Mouse (Mus musculus) lung, embryonic 14.5 days (tissue): ENCODE data around the gene H2-Eb2. TPM values are rescaled to one million over a fixed set of nuclear protein-coding genes. Genes with fewer than 3 reads are reported as not detected.
A peak's percentile ranks its signal among the peaks of the same experiment; 100 is the strongest.

Source experiments
- ATAC-seq: fragments of 200-750 bp; cut with Nextera tagmentation; 2 replicates; pipeline ENCODE4 v1.8.0; 2017; ENCODE audit warnings: mild to moderate bottlenecking, moderate TSS enrichment, moderate library complexity; ENCODE audit not compliant: insufficient read depth
- DNase-seq: peaks from one replicate; pipeline ENCODE4 v3.0.0-alpha.2; 2015
- H3K27ac ChIP-seq: fragments of 300-500 bp; sonication (generic); 2 replicates; pipeline ENCODE4 v1.5.1; 2014; ENCODE audit warnings: low read depth, mild to moderate bottlenecking, moderate library complexity
- H3K27me3 ChIP-seq: fragments of 300-500 bp; sonication (generic); 2 replicates; pipeline ENCODE4 v1.6.1; 2014; ENCODE audit warnings: low read length, control low read depth; ENCODE audit not compliant: insufficient read depth
- H3K36me3 ChIP-seq: fragments of 300-500 bp; sonication (generic); 2 replicates; pipeline ENCODE4 v1.6.1; 2014; ENCODE audit warnings: control low read depth; ENCODE audit not compliant: insufficient read depth
- H3K4me1 ChIP-seq: fragments of 300-500 bp; sonication (generic); 2 replicates; pipeline ENCODE4 v1.6.1; 2014; ENCODE audit warnings: antibody characterized with exemption, control low read depth; ENCODE audit not compliant: insufficient read depth
- H3K4me2 ChIP-seq: fragments of 300-500 bp; sonication (generic); 2 replicates; pipeline ENCODE4 v1.6.1; 2014; ENCODE audit warnings: mild to moderate bottlenecking
- H3K4me3 ChIP-seq: fragments of 300-500 bp; sonication (generic); 2 replicates; pipeline ENCODE4 v1.5.1; 2014; ENCODE audit warnings: low read depth, low read length
- H3K9ac ChIP-seq: fragments of 300-500 bp; sonication (generic); 2 replicates; pipeline ENCODE4 v1.6.1; 2014
- H3K9me3 ChIP-seq: fragments of 300-500 bp; sonication (generic); 2 replicates; pipeline ENCODE4 v1.6.1; 2016; ENCODE audit warnings: low read depth, low read length, control low read depth
- CTCF ChIP-seq: IDR thresholded peaks from 2 replicates; pipeline ENCODE4 v1.5.1; 2016; ENCODE audit warnings: antibody characterized with exemption, low read depth
- WGBS: fragments of 180-500 bp; shearing (Covaris S2); extraction: QIAGEN DNeasy Blood & Tissue Kit; methylation state at CpG from one replicate; pipeline ENCODE4 v1.1.7; 2014; 5-methylcytosine and 5-hydroxymethylcytosine counted together
- polyA plus RNA-seq: library from polyadenylated mRNA; unstranded; fragments of >200 nt; fragmentation: Nextera tagmentation; extraction: Ambion mirVana; gene quantifications from 2 replicates; pipeline ENCODE4 v1.2.1, GENCODE M21; 2014

The H2-Eb2 gene
- polyA plus RNA-seq, 1 experiment from 2014 or later, result not detected

DNA sequence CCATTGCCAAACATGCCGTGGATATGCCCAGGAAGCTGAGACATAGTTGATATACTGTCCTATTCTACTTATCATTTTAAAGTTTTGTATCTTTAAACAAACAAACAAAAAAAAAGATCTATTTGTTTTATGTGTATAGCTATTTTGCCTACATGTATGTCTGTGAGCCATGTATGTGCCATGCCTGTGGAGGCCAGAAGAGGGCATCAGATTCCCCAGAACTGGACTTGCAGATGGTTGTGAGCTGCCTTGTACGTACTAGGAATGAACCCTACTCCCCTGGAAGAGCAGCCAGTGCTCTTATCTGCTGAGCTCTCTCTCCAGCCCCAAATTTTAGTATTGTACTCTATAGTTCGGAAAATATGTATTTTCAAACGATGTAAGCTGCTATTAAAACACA, 63.0 kb downstream of the H2-Eb2 start:
- peak; percentile 59 for DNase-seq
- no peak overlapping the region for H3K27ac ChIP-seq
- no peaks in the 10 kb centered on the region for H3K27me3 ChIP-seq
- peak; percentile 63 for TF ChIP-seq CTCF
- H3K9me3 ChIP-seq, result no peaks in the 10 kb centered on the region
- ATAC-seq, result no peak
- H3K4me1 ChIP-seq, result no peaks in the 10 kb centered on the region
- H3K36me3 ChIP-seq, result no peaks in the 10 kb centered on the region
- no peak overlapping the region for H3K4me2 ChIP-seq
- WGBS, result 31% methylated on average over 4 of the region's 4 CpGs
- no peak overlapping the region for H3K4me3 ChIP-seq
- no peak overlapping the region for H3K9ac ChIP-seq

Other genes starting within 250 kb of the H2-Eb2 start
- 0.26 TPM in 1 of 2 replicates, not detected in the other for gene H2-Oa, start 233.3 kb upstream of the H2-Eb2 start, polyA plus RNA-seq
- 9.8 and 15.5 TPM in 2 replicates for gene H2-DMa, start 206.1 kb upstream of the H2-Eb2 start, polyA plus RNA-seq
- gene Brd2, start 203.0 kb upstream of the H2-Eb2 start, polyA plus RNA-seq, result 153 TPM in 2 replicates
- 0.91 and 1.1 TPM in 2 replicates for gene H2-DMb2, start 182.4 kb upstream of the H2-Eb2 start, polyA plus RNA-seq
- 1.1 TPM in 2 replicates for gene H2-DMb1, start 172.6 kb upstream of the H2-Eb2 start, polyA plus RNA-seq
- 3.5 and 4.0 TPM in 2 replicates for gene Tap1, start 138.1 kb upstream of the H2-Eb2 start, polyA plus RNA-seq
- 3.4 and 4.5 TPM in 2 replicates for gene Psmb9, start 137.9 kb upstream of the H2-Eb2 start, polyA plus RNA-seq
- 7.9 and 8.9 TPM in 2 replicates for gene Psmb8, start 127.9 kb upstream of the H2-Eb2 start, polyA plus RNA-seq
- gene Tap2, start 122.1 kb upstream of the H2-Eb2 start, polyA plus RNA-seq, result 3.0 and 3.7 TPM in 2 replicates
- not detected in 2 replicates for gene H2-Ob, start 86.8 kb upstream of the H2-Eb2 start, polyA plus RNA-seq
- 2.6 and 2.8 TPM in 2 replicates for gene H2-Ab1, start 68.0 kb upstream of the H2-Eb2 start, polyA plus RNA-seq
- gene H2-Aa, start 37.8 kb upstream of the H2-Eb2 start, polyA plus RNA-seq, result 2.0 TPM in 2 replicates
- gene H2-Eb1, start 19.8 kb upstream of the H2-Eb2 start, polyA plus RNA-seq, result 2.2 and 2.3 TPM in 2 replicates
- 0.07 and 0.20 TPM in 2 replicates for gene Btnl2, start 29.2 kb downstream of the H2-Eb2 start, polyA plus RNA-seq
- not detected in 2 replicates for gene Btnl1, start 51.5 kb downstream of the H2-Eb2 start, polyA plus RNA-seq
- 0.54 TPM in 1 of 2 replicates, not detected in the other for gene BC051142, start 73.2 kb downstream of the H2-Eb2 start, polyA plus RNA-seq
- gene Btnl4, start 151.7 kb downstream of the H2-Eb2 start, polyA plus RNA-seq, result not detected in 2 replicates
- not detected in 2 replicates for gene Btnl6, start 191.7 kb downstream of the H2-Eb2 start, polyA plus RNA-seq
- 8.5 and 9.0 TPM in 2 replicates for gene Notch4, start 238.6 kb downstream of the H2-Eb2 start, polyA plus RNA-seq